Mouse (Mus musculus): Measurements from ENCODE around the gene Pcna. TPM values are rescaled to one million over a fixed set of nuclear protein-coding genes. Genes with fewer than 3 reads are reported as not detected.

The Pcna gene
- total RNA-seq, 2 experiments from 2014 or later: 18.4 to 22.9 TPM

DNA sequence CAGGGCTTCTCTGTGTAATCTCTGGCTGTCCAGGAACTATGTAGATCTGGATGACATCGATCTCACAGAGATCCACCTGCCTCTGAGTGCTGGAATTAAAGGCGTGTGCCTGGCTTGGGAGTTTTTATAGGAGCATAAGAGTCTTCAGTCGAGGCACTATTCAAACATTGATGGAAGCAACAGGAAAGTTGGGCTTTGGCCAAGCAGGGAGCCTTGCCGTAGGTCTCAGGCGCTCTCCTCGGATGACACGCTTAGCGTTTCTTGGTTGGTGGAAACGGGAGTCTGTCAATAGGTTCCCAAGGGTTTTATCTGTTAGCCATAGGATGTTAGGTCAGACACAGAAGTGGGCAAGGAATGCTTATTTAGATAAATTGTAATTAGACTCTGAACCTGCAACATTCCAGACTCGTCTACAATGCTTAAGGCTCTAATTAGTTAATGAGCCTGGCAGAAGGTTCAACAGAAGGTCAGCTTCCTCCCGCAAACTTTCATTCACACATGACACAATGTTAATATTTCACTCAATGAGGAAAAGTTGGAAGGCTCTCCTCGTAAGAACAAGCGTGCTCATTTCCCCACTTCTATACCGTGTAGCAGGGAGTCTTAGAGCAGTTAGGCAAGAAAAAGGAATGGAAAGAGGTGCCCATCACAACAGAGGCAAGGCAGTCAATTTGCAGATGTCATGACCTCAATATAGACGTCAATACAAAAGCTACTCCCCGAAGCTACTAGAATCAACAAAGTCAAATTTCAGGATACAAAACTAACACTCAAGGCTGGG is 18.9 kb downstream of the Pcna start:
- DNase-seq: no peak

GRCm38 (mm10) chr2:132232413-132232945 is 20.6 kb downstream of the Pcna start:
- no peak for DNase-seq

GRCm38 (mm10) chr2:132224359-132224758 is 28.8 kb downstream of the Pcna start:
- no peak for DNase-seq

DNA sequence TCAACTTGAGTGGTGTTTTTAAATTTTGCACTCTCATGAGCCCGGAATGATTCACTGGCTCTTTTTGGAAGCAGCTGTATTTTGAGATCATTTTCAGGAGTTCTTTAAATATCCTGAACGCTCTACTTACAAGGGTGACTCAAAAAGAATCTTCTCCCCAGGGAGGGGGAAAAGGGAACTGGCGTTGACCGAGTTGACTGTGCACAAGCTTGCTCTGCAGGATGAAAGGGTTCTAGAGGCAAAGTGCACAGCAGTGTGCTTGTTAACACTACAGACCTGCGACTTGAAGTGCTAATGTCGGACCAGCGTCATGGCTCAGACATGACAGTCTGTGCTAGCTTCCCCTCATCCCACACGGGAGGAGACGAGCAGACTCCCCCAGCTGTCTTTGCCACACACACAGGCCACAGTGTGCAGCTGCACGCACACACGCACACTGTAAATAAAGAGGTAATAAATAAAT is 31.5 kb downstream of the Pcna start:
- DNase-seq: peak; percentile 15

DNA sequence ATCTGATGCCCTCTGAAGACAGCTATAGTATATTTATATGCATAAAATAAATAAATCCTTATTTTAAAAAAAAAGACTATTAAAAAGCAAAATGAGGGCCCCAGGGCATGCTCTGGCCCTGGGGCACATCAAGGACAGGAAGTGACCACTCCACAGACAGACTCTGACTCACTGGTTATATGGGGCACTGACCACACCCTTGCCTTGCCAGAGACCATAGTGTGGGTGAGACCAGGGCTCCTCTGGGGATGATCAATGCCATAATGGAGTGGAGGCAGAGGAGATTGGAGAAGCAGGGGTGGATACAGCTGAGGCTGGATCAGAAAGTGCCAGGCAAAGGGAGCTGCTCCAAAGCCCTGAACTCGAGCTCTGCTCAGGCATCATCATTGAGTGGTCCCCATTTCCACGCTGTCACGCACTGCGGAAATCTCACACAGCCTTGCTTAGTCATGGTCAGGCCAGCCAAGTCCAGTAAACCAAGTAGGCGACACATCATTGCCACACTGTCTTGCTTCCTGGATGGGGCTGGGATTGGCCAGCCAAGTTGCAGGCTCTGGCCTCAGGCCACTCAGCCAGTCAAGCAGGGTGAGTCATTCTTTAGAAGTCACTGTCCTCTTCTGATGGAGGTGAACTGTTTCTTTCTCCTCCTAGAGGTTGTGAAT is 41.0 kb downstream of the Pcna start:
- DNase-seq: peak; percentile 85

DNA sequence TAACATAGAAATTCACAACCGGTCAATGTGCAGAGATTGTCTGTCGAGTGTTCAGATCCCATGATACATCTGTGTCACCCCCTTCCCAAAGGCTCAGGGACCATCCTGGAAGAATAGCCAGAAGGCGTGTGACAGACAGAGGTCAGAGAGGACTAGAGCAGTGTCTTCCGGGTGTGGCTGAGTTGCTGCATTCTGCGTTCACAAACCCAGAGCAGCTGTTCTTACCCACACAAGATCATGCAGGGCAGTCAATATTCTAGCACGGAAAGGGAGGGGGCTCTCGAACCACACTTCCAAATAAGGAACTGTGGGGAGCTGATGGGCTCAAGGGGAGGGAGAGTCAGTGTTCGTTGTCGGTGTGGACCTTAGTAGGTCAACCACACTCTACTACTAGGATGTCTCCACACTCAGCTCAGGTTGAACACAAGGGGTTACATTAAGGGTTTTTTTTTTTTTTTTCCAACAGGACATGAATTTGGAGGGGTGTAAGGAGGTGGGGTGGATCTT is 42.3 kb downstream of the Pcna start:
- no peak for DNase-seq

DNA sequence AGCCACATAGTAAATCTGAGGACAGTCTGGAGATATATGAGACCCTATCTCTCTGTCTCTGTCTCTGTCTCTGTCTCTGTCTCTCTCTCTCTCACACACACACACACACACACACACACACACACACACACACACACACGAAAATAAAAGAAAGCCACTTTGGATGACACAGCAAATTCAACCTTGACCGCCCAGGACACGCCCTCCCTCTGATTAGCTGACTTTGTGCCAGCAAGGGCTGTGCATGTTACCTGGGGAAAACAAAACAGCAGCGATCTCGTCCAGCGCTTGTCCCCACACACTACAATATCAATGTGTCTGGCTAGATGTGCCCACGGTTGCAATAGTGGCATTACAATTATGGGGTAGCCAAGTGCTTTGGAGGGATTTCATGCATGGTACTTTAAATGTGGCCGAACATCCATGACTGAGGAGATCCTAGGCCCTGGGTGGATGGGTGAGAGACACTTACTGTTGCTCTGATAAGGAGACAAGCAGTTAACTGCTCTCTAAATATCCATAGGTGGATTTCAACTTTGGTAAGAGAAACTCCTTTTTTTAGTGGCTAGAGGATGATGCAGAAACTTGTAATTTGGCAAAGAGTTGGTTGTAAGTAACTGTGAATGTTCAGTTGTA is 44.8 kb downstream of the Pcna start:
- no peak for DNase-seq

- no peak for DNase-seq
Observed at GRCm38 (mm10) chr2:132206316-132206881, 46.7 kb downstream of the Pcna start.

- DNase-seq: no peak
Observed at GRCm38 (mm10) chr2:132205549-132205948, 47.6 kb downstream of the Pcna start.

GRCm38 (mm10) chr2:132203773-132204172 is 49.3 kb downstream of the Pcna start:
- DNase-seq: no peak

- DNase-seq: no peak
Observed at GRCm38 (mm10) chr2:132203186-132203585, 49.9 kb downstream of the Pcna start.

Other genes with a start within 250 kb of the Pcna start
- 1 to 10 TPM; 5.7 to 6.8 TPM for gene Rassf2, start 223.1 kb downstream of the Pcna start, total RNA-seq (2021)
- 1 to 10 TPM; 6.7 to 7.5 TPM for gene Slc23a2, start 108.2 kb downstream of the Pcna start, total RNA-seq (2021)
- gene Tmem230, start 5.5 kb downstream of the Pcna start, total RNA-seq (2021): 10 to 100 TPM; 21.1 to 22.5 TPM
- gene Cds2, start 9.8 kb upstream of the Pcna start, total RNA-seq (2021): 10 to 100 TPM; 12.5 to 16.8 TPM
- gene Prokr2, start 132.1 kb upstream of the Pcna start, total RNA-seq (2021): not detected

Data from gastrocnemius, postnatal 25 days (tissue).